Mouse (Mus musculus) inflammation-experienced regulatory T-cells, adult 6 months (primary cell): Measurements from ENCODE around the gene Fam120a. TPM values are rescaled to one million over a fixed set of nuclear protein-coding genes. Genes with fewer than 3 reads are reported as not detected.
A peak's percentile ranks its signal among the peaks of the same experiment; 100 is the strongest.

Source experiments
- ATAC-seq: one replicate; pipeline ENCODE4 v1.8.0; 2017
- polyA plus RNA-seq, 3 experiments: library from polyadenylated mRNA; unstranded; fragments of 100-300 nt; shearing (Covaris generic); gene quantifications; one replicate each; pipeline ENCODE4 v1.2.1; 2017

Fam120a gene
- polyA plus RNA-seq, 3 experiments from 2014 or later, result 30.1 to 34.4 (median 31.5) TPM

DNA sequence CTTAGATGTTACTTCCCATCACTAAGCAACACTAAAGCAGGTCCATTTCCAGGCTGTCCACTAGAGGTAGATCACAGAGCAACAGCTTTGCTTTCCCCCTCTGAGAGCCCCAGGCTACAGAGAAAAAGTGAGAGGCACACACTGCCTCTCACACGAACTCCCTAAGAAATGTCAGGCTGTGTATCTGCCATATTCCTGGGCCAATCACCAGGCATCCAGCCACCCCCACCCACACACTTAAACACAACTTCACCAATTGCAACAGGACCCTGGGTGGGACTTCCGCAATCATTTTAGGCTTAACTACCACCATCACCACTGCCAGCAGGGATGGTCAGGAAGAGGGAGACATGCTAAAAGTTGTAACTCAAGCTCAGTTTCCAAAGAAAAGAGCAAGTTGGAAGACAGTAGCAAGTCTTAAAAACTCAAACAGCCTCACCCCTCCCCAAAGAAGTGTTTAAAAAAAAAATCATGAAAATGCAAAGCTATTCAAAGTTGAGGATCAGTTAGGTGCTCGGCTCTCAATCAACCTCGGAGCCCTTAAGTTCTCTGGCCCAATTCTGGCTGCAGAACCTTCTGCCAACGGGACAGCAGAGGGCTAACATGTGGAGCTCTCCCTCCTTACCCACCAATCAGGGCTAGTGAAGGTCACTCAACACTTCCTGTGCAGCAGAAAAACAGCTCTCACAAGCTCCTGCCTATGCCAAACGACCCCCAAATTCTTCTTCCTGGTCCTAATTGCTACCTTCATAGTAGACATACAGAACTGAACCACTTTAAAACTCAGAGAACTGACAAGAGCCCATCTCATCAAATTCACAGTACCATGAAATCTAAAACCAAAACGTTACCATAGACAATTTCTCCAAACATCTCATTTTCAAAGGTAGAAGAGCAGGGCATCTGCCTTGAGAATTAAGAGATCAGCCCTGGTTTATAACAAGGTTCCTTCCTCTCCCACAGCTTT, 2.0 kb downstream of the Fam120a start:
- ATAC-seq, result peak; percentile 41

DNA sequence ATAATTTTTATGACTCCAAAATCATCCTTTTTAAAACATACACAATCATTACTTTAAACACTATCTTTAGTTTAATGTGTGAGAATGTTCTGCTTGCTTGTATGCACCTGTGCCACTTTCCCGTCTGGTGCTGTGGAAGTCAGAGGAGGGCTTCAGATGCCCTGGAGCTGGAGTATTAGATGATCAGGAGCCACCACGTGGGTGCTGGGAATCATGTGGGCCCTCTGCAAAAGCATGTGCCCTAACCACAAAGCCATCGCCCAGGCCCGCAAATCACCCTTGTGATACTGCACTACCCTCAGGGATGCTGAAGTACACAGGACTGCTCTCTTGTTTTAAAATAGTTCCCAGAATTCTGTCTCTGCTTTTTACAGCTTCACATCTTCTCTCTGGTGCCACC, 3.0 kb downstream of the Fam120a start:
- ATAC-seq, result no peak

DNA sequence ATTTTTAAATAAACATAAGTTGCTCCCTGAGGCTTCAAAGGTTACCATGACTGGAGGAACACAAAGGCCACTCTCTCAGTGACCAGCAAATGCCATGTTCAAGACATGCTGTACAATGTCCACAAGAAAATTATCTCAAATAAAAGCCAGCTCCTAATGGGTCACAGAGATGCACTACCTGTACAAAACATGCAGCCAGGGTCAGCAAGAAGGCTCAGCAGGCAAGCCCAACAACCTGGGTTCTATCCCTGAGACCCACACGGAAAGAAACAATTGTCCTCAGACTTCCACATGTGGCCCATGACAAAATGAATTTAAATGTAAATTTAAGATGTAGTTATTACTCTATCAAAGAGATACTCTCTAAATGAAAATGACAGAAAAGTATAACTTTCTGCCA, 4.7 kb downstream of the Fam120a start:
- ATAC-seq, result no peak

DNA sequence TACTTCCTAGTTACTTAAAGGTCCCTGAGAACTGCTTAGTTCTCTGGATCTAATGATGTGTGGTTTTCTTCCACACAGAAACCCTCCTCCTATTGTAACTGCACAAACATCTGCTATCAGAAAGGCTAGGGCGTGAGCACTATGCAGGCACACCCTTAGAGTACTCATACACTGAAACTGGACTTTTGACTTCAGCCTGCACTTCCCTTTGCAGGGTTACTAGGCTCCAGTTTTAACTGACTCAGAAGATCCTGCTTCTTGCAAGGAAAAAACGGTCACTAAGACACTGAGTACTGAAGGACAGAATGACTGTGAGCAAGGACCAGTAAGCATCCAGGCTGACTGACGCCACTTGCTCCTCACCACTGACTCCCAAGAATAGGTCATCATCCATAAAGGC, 5.3 kb downstream of the Fam120a start:
- no peak for ATAC-seq

DNA sequence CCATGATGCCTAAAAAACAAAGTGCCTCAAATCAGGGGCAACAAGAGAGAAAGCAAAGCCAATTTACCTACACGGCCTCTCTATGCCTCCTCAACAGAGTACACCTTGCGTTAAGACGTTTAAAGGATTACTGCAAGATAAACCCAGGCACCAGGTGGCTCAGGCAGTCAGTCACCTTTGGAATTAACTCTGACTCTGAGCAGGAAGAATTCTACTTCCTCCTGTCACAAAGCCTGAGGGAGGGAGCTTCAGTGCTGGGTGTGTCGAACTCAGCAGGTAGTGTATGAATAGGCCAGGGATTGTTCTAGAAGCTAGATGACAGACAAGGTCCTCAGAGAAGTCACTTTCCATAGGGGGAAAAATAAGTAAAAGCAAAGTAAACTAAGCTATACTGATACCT, 9.2 kb downstream of the Fam120a start:
- no peak for ATAC-seq

DNA sequence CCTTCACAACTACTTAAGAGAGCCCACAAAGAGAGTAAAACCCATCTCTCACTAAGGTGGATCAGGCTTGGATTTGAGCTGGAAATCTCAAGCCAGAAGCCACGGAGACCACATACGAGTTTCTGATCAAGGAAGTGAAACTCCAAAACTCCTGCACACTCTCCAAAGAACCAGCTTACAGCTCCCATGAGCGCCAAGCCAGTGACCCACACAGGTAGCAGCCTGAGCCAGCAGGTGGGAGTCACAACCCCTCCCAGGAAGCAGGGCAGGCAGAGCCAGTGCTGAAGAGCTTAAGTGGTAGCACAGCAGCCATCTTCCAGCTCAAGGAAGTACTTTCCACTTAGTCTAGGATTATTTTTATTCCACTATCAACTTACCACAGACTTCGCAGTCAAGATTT, 13.0 kb downstream of the Fam120a start:
- ATAC-seq, result no peak

DNA sequence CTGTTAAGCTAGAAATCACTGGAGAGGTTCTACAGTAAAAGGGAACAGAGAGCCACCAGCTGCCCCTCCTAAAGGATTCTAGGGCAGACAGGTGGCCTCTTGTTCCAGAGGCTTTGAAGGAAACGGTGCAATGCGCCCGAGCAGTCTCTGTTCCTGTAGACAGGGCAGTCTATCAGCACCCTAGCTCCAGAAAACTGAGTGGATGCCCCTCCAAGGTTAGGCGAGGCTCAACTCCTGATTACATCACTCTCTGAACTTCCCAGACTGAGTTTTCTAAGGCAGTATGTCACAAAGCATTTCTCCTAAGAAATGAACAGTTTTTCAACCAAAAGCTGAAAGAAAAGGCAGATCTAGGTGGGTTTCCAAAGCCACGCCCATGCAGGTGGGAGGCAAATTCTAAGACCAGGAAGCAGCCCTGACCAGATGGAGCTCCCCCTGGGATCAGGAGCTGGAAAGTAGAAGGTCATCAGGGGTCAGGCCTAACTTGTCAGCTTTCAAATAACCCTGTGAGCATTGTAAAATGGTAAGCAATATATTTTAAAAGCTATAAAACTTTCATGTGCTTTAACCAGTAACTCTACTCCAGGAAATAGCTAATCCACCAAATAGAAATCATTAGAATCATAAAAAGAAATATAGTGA, 17.1 kb downstream of the Fam120a start:
- no peak for ATAC-seq

DNA sequence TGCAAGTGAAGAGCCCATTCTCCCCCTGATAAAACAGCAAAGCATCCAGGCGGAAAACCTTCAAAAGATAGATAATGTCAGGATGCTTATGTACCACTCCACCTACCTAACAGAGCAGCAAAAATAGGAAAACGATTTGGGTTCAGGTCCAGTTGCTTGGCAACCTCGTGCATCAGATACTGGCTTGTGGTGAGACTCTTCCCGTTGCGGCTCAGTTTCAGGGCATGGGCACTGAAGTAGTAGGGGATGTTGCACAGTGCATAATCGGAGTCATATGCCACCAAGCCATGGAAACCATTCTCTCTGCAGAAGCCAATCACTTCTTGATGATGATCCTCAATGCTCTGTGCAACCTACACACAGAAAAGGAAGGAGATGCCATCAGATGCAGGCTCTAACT, 18.9 kb downstream of the Fam120a start:
- no peak for ATAC-seq

DNA sequence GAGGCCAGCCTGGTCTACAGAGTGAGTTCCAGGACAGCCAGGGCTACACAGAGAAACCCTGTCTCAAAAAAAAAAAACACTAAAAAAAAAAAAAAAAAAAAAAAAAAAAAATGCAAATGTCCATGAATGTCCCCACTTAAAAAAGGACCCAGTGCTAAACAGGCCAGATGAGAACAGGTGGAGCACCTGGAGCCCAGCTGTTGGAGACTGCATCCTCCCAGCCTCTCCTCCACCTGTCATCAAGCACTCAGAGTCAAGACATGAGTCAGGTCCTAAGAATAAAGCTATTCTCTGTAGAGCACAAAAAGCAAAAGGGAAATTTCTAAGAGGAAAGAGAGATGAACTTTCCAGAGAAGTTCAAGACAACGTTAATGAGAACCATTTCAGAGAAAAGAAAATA, 23.2 kb downstream of the Fam120a start:
- ATAC-seq, result no peak

DNA sequence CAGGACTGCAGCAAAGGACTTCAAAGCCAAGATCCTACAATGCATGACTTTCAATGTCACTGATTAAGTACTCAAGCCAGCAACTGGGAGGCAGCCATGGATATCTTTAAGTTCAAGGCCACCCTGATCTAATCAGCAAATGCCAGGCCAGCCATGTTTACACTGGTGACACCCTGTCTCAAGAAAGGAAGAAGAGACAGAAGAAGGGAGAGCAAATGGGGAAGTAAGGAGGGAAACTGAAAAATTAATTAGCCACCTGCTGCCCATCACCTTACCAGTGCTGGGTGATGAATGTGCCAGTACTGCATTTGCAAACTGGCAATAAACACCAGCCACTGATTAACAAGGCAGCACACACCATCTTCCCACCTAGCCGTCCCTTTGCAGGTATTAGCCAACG, 25.3 kb downstream of the Fam120a start:
- no peak for ATAC-seq

DNA sequence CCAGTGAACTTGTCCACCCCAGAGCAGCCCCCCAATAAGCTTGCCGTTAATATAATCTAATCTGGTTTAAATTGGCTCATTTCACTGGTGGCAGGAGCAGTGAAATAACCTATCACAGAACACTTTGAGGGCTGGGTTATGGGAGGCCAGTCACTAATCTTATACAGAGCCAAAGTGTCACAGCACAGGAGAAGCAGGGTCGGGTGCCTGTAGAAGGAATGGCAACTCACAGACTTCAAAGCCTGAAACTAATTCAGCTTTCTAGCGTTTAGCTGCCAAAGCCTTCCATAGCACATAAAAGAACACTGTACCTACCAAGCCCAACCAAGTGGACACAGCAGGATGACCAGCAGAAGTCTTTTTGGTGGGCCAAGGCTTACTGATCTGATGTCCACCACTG, 26.0 kb downstream of the Fam120a start:
- no peak for ATAC-seq

DNA sequence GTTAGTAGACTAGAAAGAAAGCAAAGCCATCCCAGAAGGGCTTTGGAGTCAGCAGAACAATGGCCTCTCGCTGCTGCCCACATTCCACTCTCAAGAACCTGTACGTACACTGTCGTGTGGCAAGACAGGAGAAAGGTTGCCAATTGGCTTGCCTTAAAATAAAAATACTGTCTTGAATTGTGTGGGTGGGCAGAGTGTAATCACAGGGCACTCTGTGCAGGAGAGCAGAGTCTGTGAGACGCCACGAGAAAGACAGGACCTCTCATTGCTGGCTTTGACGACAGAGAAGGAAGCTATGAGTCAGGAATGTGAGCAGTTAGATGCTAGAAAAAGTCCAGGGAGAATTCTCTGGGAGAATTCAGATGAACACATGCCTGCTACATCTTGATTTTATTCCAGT, 33.2 kb downstream of the Fam120a start:
- no peak for ATAC-seq

DNA sequence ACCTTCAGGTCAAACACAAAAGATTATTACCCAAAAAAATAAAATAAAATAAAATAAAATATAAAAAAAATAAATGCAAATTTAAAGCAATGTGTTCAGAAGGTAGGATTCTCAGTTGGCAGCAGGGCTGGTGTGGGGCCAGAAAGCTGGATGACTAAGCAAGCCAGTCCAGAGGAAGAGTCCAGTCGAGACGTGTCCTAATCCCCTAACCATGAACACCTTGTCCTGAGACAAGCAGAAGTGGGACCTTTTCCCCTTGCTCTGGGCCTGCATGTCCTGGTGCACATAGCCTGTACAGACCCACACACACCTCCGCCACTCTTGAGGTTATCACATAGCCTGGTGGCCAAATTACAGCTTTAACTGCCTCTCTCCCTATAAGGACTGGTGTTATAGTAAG, 35.1 kb downstream of the Fam120a start:
- no peak for ATAC-seq

DNA sequence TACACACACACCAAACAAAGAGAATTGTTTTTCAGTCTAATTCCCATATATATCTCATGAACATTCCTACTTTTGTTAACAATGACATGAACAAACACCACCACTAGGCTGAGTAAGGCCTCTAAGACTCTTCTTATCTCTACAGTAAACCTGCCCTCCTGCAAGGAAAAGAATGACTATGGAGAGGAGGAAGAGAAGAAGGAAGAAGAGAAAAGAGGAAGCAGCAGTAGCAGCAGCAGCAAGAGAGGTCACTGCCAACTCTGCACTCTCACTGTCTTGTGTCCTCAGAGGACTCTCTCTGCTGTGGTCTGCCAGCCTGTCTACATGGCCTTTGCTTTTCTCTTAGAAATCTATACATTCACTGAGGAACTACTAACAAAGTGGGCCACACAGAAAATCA, 36.1 kb downstream of the Fam120a start:
- ATAC-seq, result no peak

DNA sequence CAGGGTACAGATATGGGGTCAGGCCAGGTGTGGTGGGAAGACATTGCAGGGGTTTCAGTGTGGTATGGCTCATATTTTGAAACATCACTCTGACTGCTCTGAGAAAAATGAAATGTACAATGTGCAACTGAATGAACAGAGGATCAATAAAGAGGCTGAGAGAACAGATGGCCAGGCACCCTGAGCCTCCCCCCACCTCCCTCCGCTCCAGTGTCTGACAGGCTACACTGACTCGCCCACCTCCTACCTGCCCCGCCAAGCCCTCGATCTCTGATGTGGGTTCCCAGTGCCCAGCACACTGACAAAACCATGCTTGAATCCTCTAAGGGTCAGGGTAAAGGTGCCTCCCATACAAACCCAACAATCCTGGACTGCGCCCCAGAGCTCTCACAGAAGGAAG, 36.6 kb downstream of the Fam120a start:
- ATAC-seq, result no peak

DNA sequence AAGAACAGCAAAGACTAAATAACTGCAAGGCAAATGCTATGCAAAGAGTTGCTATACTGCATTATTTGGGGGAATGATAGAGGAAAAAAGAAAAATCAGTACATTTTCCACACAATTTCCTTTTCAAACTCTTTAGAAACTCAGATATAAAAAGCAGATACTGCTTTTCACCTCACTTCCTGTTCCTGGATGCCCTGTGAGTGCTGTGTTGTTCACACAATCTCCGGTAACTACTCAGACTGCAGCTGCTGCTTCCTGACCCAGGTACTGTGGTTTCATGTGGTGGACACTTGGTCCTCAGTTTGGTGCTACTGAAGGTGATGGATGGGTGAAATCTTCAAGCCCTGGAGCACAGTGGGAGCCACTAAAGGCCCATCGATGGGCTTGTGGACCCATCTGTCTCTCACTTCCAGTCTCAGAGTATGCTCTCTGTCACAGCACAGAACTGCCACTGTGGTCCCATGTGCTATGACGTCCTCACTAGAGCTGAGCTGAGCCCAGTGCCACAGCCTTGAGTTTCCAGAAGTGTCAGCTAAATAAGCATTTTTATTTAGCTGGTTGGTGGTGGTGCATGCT, 38.2 kb downstream of the Fam120a start:
- ATAC-seq, result peak; percentile 86

DNA sequence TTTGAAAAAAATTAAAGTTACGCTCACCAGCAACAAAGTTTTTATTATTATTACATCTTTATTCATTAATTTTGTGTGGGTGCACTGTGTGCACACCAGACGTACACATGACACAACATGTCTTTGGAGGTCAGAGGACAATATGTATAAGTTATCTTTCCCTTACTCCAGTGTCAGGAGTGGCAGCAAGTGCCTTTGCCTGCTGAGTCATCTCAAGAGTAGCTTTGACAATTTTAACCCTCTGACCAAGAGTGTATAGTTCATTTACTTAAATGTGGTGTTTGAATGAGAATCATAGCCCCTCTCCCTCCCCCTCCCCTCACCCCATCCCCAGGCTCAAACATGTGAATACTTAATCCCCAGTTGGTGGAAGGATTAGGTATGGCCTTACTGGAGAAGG, 40.2 kb downstream of the Fam120a start:
- no peak for ATAC-seq

DNA sequence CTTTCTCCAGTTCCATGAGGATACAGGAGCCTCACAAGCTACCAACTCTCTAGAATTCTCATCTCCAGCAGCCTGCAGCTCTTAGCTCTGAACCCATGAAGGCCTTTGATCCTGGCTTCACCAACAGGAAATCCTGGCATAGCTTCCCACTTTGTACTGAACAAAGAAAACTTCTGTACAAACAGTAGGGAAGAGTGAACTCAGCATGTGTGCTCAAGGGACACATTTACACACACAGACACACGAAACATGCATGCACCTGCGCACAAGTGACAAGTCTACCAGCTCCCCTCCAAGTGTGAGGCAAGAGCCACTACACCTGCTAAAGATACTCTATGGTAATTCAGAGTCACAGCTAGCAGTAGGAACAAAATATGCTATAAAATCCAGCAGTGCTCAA, 45.1 kb downstream of the Fam120a start:
- ATAC-seq, result no peak

DNA sequence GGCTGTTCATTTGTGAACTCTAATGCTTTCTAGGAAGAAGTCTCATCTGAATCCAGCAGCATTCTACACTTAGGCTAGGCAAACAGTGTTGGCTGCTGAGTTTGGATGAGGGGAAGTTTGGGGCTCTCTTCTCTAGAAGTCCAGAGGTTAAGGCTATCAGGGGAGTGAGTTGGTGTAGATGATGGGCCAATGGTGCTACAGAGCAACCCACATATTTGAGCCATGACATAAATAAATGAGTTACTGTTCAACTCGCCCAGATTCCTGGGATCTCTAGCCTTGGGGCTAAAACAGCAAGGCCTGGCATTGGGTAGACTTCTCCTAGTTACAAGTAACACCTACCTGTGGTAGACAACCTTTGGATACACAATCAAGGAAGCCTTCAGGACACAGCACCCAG, 46.6 kb downstream of the Fam120a start:
- ATAC-seq, result no peak

DNA sequence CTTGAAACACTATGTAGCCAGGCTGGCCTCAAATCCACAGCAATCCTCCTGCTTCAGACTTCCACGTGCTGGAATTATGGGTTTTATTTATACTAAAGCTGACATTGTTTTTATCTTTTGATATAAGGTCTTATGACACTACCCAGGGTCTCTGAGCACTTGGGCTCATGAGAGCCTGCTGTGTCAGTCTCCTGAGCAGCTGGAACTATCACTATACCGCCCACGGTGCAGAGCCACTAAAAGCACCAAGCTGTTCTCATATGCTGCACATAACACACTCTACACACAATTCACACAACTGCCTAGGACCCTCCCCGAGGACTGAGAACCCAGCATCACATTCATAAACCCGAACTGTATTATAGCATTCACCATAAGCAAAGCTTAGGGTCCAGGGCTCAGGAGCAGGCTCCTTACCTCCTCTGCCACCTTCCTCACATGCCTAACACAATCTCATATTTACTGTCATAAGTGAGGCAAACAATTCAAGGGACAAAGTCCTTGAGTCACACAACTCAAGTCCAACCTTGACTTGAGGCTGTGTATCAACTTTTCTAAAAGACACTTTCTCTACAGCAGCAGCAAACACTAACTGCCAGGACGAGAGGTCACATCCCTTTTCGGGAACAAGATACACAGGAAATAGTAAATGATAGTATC, 47.9 kb downstream of the Fam120a start:
- ATAC-seq, result no peak

DNA sequence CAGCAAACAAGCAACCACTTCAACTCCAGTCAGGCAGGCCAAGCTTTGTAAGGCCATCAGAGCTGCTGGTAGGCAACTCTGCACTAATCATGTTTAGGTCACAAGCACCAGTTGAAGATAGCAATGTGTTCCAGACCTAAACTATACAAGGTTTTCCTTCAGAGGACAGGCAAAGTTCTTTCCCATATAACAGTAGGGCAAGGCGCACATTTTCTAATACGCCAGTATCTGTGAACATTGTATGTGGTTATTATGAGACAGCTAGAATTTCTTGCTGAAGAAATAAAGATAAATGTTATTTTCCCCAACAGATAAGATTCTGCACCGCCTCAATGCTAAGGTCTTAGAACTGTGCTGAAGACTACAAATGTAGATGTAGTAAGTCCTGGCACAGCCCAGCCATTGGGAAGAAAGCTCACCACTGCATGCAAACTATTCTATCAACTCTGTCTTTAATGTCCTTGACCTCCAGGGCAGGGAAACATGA, 50.7 kb downstream of the Fam120a start:
- ATAC-seq, result no peak

DNA sequence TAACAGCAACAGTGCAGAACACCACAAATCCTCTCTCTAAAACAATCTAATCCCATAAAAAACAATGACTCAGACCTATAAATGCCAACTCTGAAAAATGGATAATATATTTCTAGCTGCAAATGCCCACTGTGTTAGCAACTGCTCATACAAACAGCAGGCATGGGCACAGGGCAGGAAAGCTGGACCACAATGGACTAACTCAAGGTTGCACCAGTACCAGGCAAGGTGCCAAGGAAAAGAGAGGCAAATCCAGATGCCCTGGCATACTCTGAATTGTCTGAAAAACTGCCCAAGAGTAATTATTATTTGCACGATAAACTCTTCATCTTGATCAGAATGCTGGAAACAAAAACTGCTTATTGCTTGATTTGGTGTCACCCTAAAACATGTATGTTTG, 54.1 kb downstream of the Fam120a start:
- no peak for ATAC-seq

DNA sequence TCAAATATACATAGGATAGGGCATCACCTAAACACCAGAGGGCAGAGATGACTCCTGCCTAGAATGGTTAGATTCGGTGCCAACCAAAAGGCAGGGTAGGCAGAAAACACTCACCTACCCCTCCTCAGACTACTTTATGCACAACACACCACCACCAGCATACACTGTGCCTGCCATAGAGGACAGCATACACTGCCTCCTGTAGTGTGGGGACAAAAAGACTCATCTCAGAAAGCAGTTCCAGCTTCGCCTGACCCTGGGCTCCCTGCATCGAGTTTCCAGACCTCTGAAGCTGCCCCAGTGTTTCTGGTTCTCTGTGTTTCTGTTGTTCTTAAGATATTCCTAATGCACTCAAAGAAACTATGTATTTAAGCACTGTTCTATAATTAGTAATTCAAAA, 54.7 kb downstream of the Fam120a start:
- ATAC-seq, result no peak
